Mouse (Mus musculus) activated CD4-positive, CD25-positive, alpha-beta regulatory T cell, adult 4 months (primary cell): ENCODE measurements around the gene Serpinb9d. TPM values are rescaled to one million over a fixed set of nuclear protein-coding genes. Genes with fewer than 3 reads are reported as not detected.
"Not testable (repeated sequence)": the region's sequence is repeated elsewhere in the genome, so short reads cannot be mapped to it uniquely, and the experiment has no call there.

ENCODE experiments used
- ATAC-seq: one replicate; pipeline ENCODE4 v1.8.0; 2017
- polyA plus RNA-seq, 2 experiments: library from polyadenylated mRNA; unstranded; fragments of 100-300 nt; shearing (Covaris generic); gene quantifications; one replicate each; pipeline ENCODE4 v1.2.1; 2017

Serpinb9d gene
- polyA plus RNA-seq: not detected

GRCm38 (mm10) chr13:33192659-33193058 is at the start of gene Serpinb9d:
TSS of gene Serpinb9d (plus strand) at chr13:33192959.
- no peak for ATAC-seq

- ATAC-seq: no peak
Observed at GRCm38 (mm10) chr13:33159642-33160041, 33.1 kb upstream of the Serpinb9d start, which contains the start of gene Serpinb9c. TSS of gene Serpinb9c (minus strand) at chr13:33159742.

GRCm38 (mm10) chr13:33190486-33190885 is 2.3 kb upstream of the Serpinb9d start:
- not testable (repeated sequence) for ATAC-seq

- ATAC-seq: no peak
Observed at GRCm38 (mm10) chr13:33199740-33200139, 7.0 kb downstream of the Serpinb9d start.

DNA sequence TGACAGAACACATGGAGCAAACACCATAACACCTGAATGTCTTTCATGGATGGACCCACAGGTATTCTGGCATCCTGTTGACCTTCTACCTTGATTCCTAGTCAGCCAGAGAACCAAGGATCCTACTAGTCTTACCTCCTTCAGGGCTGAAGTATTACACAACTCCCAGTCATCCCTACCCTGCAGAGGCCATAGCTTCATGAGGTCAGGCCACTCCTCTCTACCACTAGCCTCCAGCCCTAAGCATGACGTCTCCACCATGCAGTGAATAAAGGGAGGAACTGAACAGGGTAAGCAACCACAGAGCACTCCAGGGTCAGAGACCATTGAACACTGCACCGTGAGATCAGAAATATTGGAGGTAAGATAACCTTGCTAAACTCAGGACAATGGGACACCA is 56.6 kb downstream of the Serpinb9d start, which contains the start of gene Serpinb9e:
Serpinb9e (plus strand) TSS at position 301 of the 400 bp plus-strand sequence.
- ATAC-seq: not testable (repeated sequence)

Other genes with a start within 250 kb of the Serpinb9d start
- 10 to 100 TPM; 35.6 to 41.4 TPM for gene Serpinb6b, start 227.8 kb upstream of the Serpinb9d start, polyA plus RNA-seq
- gene Serpinb9, start 189.7 kb upstream of the Serpinb9d start, polyA plus RNA-seq: 10 to 100 TPM; 17.0 to 20.8 TPM
- gene Serpinb9b, start 165.5 kb upstream of the Serpinb9d start, polyA plus RNA-seq: under 1 TPM in 1 of 2 experiments, not detected in 1; 0.15 TPM
- not detected for gene Serpinb1b, start 114.4 kb upstream of the Serpinb9d start, polyA plus RNA-seq
- gene Serpinb9c, start 33.2 kb upstream of the Serpinb9d start, polyA plus RNA-seq: not detected
- gene Serpinb9e, start 56.7 kb downstream of the Serpinb9d start, polyA plus RNA-seq: not detected
- under 1 TPM; 0.33 to 0.34 TPM for gene Serpinb9f, start 131.1 kb downstream of the Serpinb9d start, polyA plus RNA-seq
- not detected for gene Gm11397, start 202.8 kb downstream of the Serpinb9d start, polyA plus RNA-seq